Mouse (Mus musculus) myocyte (in vitro differentiated cells): Measurements from ENCODE around the gene Gatad2b. TPM values are rescaled to one million over a fixed set of nuclear protein-coding genes. Genes with fewer than 3 reads are reported as not detected.

Source experiments
- H3K27me3 ChIP-seq: one replicate; pipeline ENCODE4 v1.6.1; 2011; ENCODE audit not compliant: control insufficient read depth, insufficient read depth, insufficient read length
- H3K36me3 ChIP-seq: one replicate; pipeline ENCODE4 v1.6.1; 2011; ENCODE audit not compliant: control insufficient read depth, insufficient read depth
- H3K4me2 ChIP-seq: one replicate; pipeline ENCODE4 v1.6.1; 2011; ENCODE audit warnings: low read depth, control low read depth
- H3K4me3 ChIP-seq: one replicate; pipeline ENCODE4 v1.5.1; 2011; ENCODE audit warnings: mild to moderate bottlenecking, control low read depth, moderate library complexity
- H3K79me2 ChIP-seq: one replicate; pipeline ENCODE4 v1.6.1; 2011; ENCODE audit not compliant: control insufficient read depth, insufficient read depth
- H3ac ChIP-seq: one replicate; pipeline ENCODE4 v1.6.1; 2011; ENCODE audit not compliant: control insufficient read depth, insufficient read length
- CEBPB ChIP-seq: IDR thresholded peaks from 2 replicates; pipeline ENCODE4 v1.6.1; 2011; ENCODE audit warnings: mild to moderate bottlenecking, moderate library complexity; ENCODE audit not compliant: poor library complexity, insufficient read depth, severe bottlenecking
- E2F4 ChIP-seq: IDR thresholded peaks from one replicate; pipeline ENCODE4 v1.6.1; 2011; ENCODE audit warnings: mild to moderate bottlenecking, control low read depth, moderate library complexity; ENCODE audit not compliant: insufficient read depth
- MAX ChIP-seq: IDR thresholded peaks from one replicate; pipeline ENCODE4 v1.6.1; 2011; ENCODE audit warnings: low read depth, mild to moderate bottlenecking, control low read depth
- MYOD1 ChIP-seq, 3 experiments: IDR thresholded peaks; one replicate each; pipeline ENCODE4 v1.6.1; 2011; ENCODE audit warnings: control low read depth in 2 of 3, low read depth in 2 of 3, mild to moderate bottlenecking in 2 of 3, moderate library complexity in 1 of 3; ENCODE audit not compliant: insufficient read length in 2 of 3, control insufficient read depth in 1 of 3
- MYOG ChIP-seq, 3 experiments: IDR thresholded peaks; one replicate each; pipeline ENCODE4 v1.6.1; 2011; ENCODE audit warnings: control low read depth in 2 of 3, low read depth in 2 of 3, mild to moderate bottlenecking in 2 of 3; ENCODE audit not compliant: insufficient read length in 2 of 3, control insufficient read depth in 1 of 3, insufficient read depth in 1 of 3
- POLR2A ChIP-seq: IDR thresholded peaks from one replicate; pipeline ENCODE4 v1.6.1; 2011; ENCODE audit warnings: low read depth, mild to moderate bottlenecking, control low read depth, moderate library complexity; ENCODE audit not compliant: insufficient read length
- POLR2AphosphoS2 ChIP-seq: IDR thresholded peaks from one replicate; pipeline ENCODE4 v1.6.1; 2011; ENCODE audit warnings: low read depth, control low read depth; ENCODE audit not compliant: insufficient read length
- REST ChIP-seq: IDR thresholded peaks from one replicate; pipeline ENCODE4 v1.6.1; 2011; ENCODE audit warnings: mild to moderate bottlenecking, control low read depth, moderate library complexity; ENCODE audit not compliant: insufficient read depth, insufficient read length
- SRF ChIP-seq: IDR thresholded peaks from one replicate; pipeline ENCODE4 v1.6.1; 2011; ENCODE audit warnings: low read depth; ENCODE audit not compliant: control insufficient read depth, insufficient read length
- TCF12 ChIP-seq: IDR thresholded peaks from one replicate; pipeline ENCODE4 v1.6.1; 2011; ENCODE audit warnings: mild to moderate bottlenecking, control low read depth; ENCODE audit not compliant: poor library complexity, insufficient read depth, severe bottlenecking
- TCF3 ChIP-seq: IDR thresholded peaks from one replicate; pipeline ENCODE4 v1.6.1; 2011; ENCODE audit warnings: low read depth, control low read depth; ENCODE audit not compliant: insufficient read length
- USF1 ChIP-seq: IDR thresholded peaks from one replicate; pipeline ENCODE4 v1.6.1; 2011; ENCODE audit warnings: low read depth, mild to moderate bottlenecking, control low read depth, moderate library complexity
- polyA plus RNA-seq: library from polyadenylated mRNA; unstranded; fragments of >200 nt; fragmentation: generic; extraction: Trizol; gene quantifications from one replicate; pipeline ENCODE4 v1.2.1, GENCODE M21; 2012; ENCODE audit warnings: missing spikeins

Gene Gatad2b
- polyA plus RNA-seq, 1 experiment, result 14.7 TPM

- H3K27me3 ChIP-seq, result no peaks in the 10 kb centered on the region
- peaks cover 27% of the 10 kb centered on the region for H3K36me3 ChIP-seq
- H3K79me2 ChIP-seq, result no peaks in the 10 kb centered on the region
- no peak overlapping the region for H3K4me2 ChIP-seq
- TF ChIP-seq SRF (no peak), TCF3 (no peak), CEBPB (no peak), REST (no peak), USF1 (no peak), POLR2AphosphoS2 (no peak), MYOD1 (IDR thresholded peaks at IDR 0.05; ENCODE audit: control insufficient read depth in 1 of 3, insufficient read length in 2 of 3, low read depth in 2 of 3) (no peak)
- no peak overlapping the region for H3ac ChIP-seq
- no peak overlapping the region for H3K4me3 ChIP-seq
Observed at GRCm38 (mm10) chr3:90408721-90409120, 115.7 kb downstream of the Gatad2b start.

DNA sequence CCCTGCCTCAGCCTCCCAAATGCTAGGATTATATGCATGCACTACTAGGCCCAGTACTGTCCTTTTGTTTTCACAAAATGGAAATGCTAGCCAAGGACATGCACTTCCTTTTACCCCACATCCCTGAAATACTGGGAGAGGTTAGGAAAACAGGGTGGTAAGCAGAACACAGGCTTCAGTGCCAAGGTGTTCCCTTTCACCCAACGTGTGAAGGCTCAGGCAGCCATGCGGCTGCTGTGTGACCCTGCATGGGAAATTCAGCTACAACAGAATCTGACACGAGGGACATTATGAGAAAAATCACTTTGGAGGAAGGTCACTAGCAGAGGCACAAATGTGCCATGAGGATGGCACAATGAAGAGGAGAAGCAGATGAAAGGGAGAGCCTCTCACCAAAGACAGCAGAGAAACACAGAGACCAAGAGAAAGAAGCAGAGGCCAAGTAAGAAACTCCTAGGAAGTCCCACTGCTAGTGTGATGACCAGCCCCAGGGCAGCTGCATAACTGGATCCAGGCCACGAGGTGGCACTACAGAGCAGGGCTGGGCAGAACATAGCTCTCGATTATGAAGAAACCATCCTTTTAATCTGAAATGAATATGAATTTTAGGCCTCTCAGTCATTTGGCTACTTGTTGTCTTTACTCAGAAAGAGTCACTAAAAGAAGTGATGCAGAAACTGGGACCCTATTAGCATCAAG is 119.5 kb downstream of the Gatad2b start:
- TF ChIP-seq REST (no peak), CEBPB (no peak), USF1 (no peak), MAX (no peak), SRF (no peak), MYOD1 (IDR thresholded peaks at IDR 0.05; ENCODE audit: control insufficient read depth in 1 of 3, insufficient read length in 2 of 3, low read depth in 2 of 3) (no peak), TCF12 (no peak), POLR2A (no peak), E2F4 (no peak), POLR2AphosphoS2 (no peak), TCF3 (no peak), MYOG (IDR thresholded peaks at IDR 0.05; ENCODE audit: control insufficient read depth in 1 of 3, insufficient read depth in 1 of 3, insufficient read length in 2 of 3, low read depth in 2 of 3) (no peak)
- Histone ChIP-seq H3K4me3 (no peak overlapping the region), H3K4me2 (no peak overlapping the region), H3ac (no peak overlapping the region), H3K36me3 (peaks cover 29% of the 10 kb centered on the region), H3K27me3 (no peaks in the 10 kb centered on the region), H3K79me2 (no peaks in the 10 kb centered on the region)

DNA sequence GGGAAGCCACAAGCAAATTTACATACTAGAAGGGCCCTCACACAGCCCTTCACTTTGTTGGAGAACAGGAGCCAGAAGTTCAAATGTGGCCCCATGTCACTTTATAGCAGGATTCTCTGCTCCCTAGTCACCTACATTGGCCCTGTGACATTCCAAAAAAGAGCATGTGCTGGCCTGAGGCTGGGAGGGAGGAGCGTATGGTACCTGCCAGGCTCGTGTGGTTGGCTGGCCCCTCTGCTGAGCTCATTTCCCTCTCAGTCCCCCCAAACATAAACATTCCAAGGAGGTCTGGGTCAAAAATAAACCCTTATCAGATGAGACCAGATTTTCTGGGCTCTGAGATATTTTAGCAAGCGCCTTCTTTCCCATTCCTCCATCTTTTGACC is 120.0 kb downstream of the Gatad2b start:
- H3ac ChIP-seq, result no peak overlapping the region
- no peak overlapping the region for H3K4me2 ChIP-seq
- no peaks in the 10 kb centered on the region for H3K27me3 ChIP-seq
- no peaks in the 10 kb centered on the region for H3K79me2 ChIP-seq
- peaks cover 31% of the 10 kb centered on the region for H3K36me3 ChIP-seq
- no peak overlapping the region for H3K4me3 ChIP-seq
- no peak for TF ChIP-seq MYOG (IDR thresholded peaks at IDR 0.05; ENCODE audit: control insufficient read depth in 1 of 3, insufficient read depth in 1 of 3, insufficient read length in 2 of 3, low read depth in 2 of 3)
- no peak for TF ChIP-seq TCF12
- no peak for TF ChIP-seq TCF3
- no peak for TF ChIP-seq POLR2AphosphoS2

Other genes starting within 250 kb of the Gatad2b start
- gene 4933434E20Rik, start 241.5 kb upstream of the Gatad2b start, polyA plus RNA-seq, result 83.8 TPM
- 77.5 TPM for gene Ubap2l, start 240.6 kb upstream of the Gatad2b start, polyA plus RNA-seq
- gene Tpm3, start 220.5 kb upstream of the Gatad2b start, polyA plus RNA-seq, result 290 TPM
- 0.35 TPM for gene Nup210l, start 189.0 kb upstream of the Gatad2b start, polyA plus RNA-seq
- 3,699 TPM for gene Rps27, start 79.5 kb upstream of the Gatad2b start, polyA plus RNA-seq
- 28.1 TPM for gene Rab13, start 79.5 kb upstream of the Gatad2b start, polyA plus RNA-seq
- gene Jtb, start 61.6 kb upstream of the Gatad2b start, polyA plus RNA-seq, result 39.9 TPM
- gene Creb3l4, start 49.7 kb upstream of the Gatad2b start, polyA plus RNA-seq, result 0.22 TPM
- 111 TPM for gene Slc39a1, start 45.0 kb upstream of the Gatad2b start, polyA plus RNA-seq
- 19.9 TPM for gene Crtc2, start 39.0 kb upstream of the Gatad2b start, polyA plus RNA-seq
- gene Dennd4b, start 28.0 kb upstream of the Gatad2b start, polyA plus RNA-seq, result 6.6 TPM
- gene Slc27a3, start 96.8 kb downstream of the Gatad2b start, polyA plus RNA-seq, result 3.4 TPM
- 24.2 TPM for gene Ints3, start 140.4 kb downstream of the Gatad2b start, polyA plus RNA-seq
- gene Npr1, start 172.7 kb downstream of the Gatad2b start, polyA plus RNA-seq, result 0.22 TPM
- gene Ilf2, start 182.9 kb downstream of the Gatad2b start, polyA plus RNA-seq, result 50.4 TPM
- 33.7 TPM for gene Snapin, start 197.9 kb downstream of the Gatad2b start, polyA plus RNA-seq
- 108 TPM for gene Chtop, start 216.3 kb downstream of the Gatad2b start, polyA plus RNA-seq
- 189 TPM for gene S100a1, start 221.2 kb downstream of the Gatad2b start, polyA plus RNA-seq
- gene S100a13, start 221.3 kb downstream of the Gatad2b start, polyA plus RNA-seq, result 106 TPM
- 2.9 TPM for gene S100a14, start 233.7 kb downstream of the Gatad2b start, polyA plus RNA-seq
- 210 TPM for gene S100a16, start 244.1 kb downstream of the Gatad2b start, polyA plus RNA-seq